Mouse (Mus musculus) midbrain, postnatal 0 days (tissue): Measurements from ENCODE around the gene Hist1h2ab. TPM values are rescaled to one million over a fixed set of nuclear protein-coding genes. Genes with fewer than 3 reads are reported as not detected.
"Not testable (repeated sequence)": the region's sequence is repeated elsewhere in the genome, so short reads cannot be mapped to it uniquely, and the experiment has no call there.

Experiments
- ATAC-seq: fragments of 200-750 bp; cut with Nextera tagmentation; 2 replicates; pipeline ENCODE4 v1.8.0; 2017; ENCODE audit warnings: moderate number of reproducible peaks, mild to moderate bottlenecking, moderate TSS enrichment, moderate library complexity; ENCODE audit not compliant: low FRiP score
- DNase-seq: peaks from one replicate; pipeline ENCODE4 v3.0.0-alpha.2; 2015; ENCODE audit warnings: low spot score
- H3K27ac ChIP-seq: fragments of 300-500 bp; sonication (generic); 2 replicates; pipeline ENCODE4 v1.5.1; 2014; ENCODE audit warnings: low read depth, mild to moderate bottlenecking, low read length, mixed read lengths
- H3K27me3 ChIP-seq: fragments of 300-500 bp; sonication (generic); 2 replicates; pipeline ENCODE4 v1.6.1; 2014; ENCODE audit warnings: low read length, control low read depth, mixed read lengths; ENCODE audit not compliant: insufficient read depth
- H3K36me3 ChIP-seq: fragments of 300-500 bp; sonication (generic); 2 replicates; pipeline ENCODE4 v1.6.1; 2014; ENCODE audit warnings: low read length, control low read depth, mixed read lengths; ENCODE audit not compliant: insufficient read depth
- H3K4me1 ChIP-seq: fragments of 300-500 bp; sonication (generic); 2 replicates; pipeline ENCODE4 v1.6.1; 2014; ENCODE audit warnings: mild to moderate bottlenecking, control low read depth, antibody characterized with exemption, low read length, mixed read lengths; ENCODE audit not compliant: insufficient read depth
- H3K4me2 ChIP-seq: fragments of 300-500 bp; sonication (generic); 2 replicates; pipeline ENCODE4 v1.6.1; 2014; ENCODE audit warnings: low read depth, mild to moderate bottlenecking, low read length, mixed read lengths; ENCODE audit not compliant: poor library complexity, severe bottlenecking
- H3K4me3 ChIP-seq: fragments of 300-500 bp; sonication (generic); 2 replicates; pipeline ENCODE4 v1.5.1; 2014; ENCODE audit warnings: low read depth, mild to moderate bottlenecking, low read length, moderate library complexity
- H3K9ac ChIP-seq: fragments of 300-500 bp; sonication (generic); replicated peaks from 2 replicates; pipeline ENCODE4 v1.6.1; 2014; ENCODE audit warnings: mild to moderate bottlenecking, low read length, moderate library complexity, mixed read lengths; ENCODE audit not compliant: poor library complexity, severe bottlenecking
- H3K9me3 ChIP-seq: fragments of 300-500 bp; sonication (generic); 2 replicates; pipeline ENCODE4 v1.6.1; 2016; ENCODE audit warnings: low read length, control low read depth
- CTCF ChIP-seq: IDR thresholded peaks from 2 replicates; pipeline ENCODE4 v1.5.1; 2016; ENCODE audit warnings: antibody characterized with exemption, mild to moderate bottlenecking
- WGBS: fragments of 180-500 bp; shearing (Covaris S2); extraction: QIAGEN DNeasy Blood & Tissue Kit; methylation state at CpG from one replicate; pipeline ENCODE4 v1.1.7; 2014; 5-methylcytosine and 5-hydroxymethylcytosine counted together
- polyA plus RNA-seq: library from polyadenylated mRNA; unstranded; fragments of >200 nt; fragmentation: Nextera tagmentation; extraction: Ambion mirVana; gene quantifications from 2 replicates; pipeline ENCODE4 v1.2.1, GENCODE M21; 2015
- total RNA-seq: library from RNA; depleted of rRNA; stranded (reverse); fragments of >200 nt; gene quantifications from 2 replicates; pipeline ENCODE4 v1.2.3, GENCODE M21; 2014

The Hist1h2ab gene
- total and polyA plus RNA-seq, 2 experiments from 2014 or later, result 2.1 to 290 TPM

DNA sequence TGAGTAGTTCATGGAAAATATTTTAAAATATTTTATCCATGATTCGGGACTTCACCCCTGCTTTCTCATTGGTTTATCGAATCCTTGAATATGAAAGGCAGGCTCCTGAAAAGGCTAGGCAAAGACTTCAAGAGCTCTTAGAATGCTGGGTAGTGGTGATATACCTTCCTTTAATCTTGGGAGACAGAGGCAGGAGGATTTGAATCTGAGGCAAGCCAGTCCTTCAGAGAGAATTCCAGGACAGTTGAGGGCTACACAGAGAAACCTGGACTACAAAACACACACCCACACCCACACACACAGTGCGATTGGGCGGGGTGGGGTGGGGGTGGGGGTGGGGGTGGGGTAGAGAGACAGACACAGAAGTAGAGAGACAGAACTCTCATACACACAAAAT, 3.0 kb upstream of the Hist1h2ab start:
- no peak overlapping the region for H3K4me2 ChIP-seq

GRCm38 (mm10) chr13:23749563-23750121, 1.3 kb upstream of the Hist1h2ab start:
- 0 out of 2 replicates have a peak, but pooled peaks cover 3% of the 10 kb centered on the region for H3K4me1 ChIP-seq
- ATAC-seq (no peak), DNase-seq (no peak)
- H3K4me3 ChIP-seq, result no peak overlapping the region
- 90% methylated on average over 5 of the region's 5 CpGs for WGBS
- H3K27me3 ChIP-seq, result no peaks in the 10 kb centered on the region
- no peak overlapping the region for H3K9ac ChIP-seq
- no peak overlapping the region for H3K4me2 ChIP-seq
- no peaks in the 10 kb centered on the region for H3K36me3 ChIP-seq
- no peak for TF ChIP-seq CTCF
- no peaks in the 10 kb centered on the region for H3K9me3 ChIP-seq
- H3K27ac ChIP-seq, result no peak overlapping the region

More for the DNA sequence above, 3.0 kb upstream of the Hist1h2ab start:
- Histone ChIP-seq H3K9ac (no peak overlapping the region), H3K27ac (no peak overlapping the region), H3K36me3 (no peaks in the 10 kb centered on the region), H3K27me3 (no peaks in the 10 kb centered on the region), H3K9me3 (no peaks in the 10 kb centered on the region), H3K4me3 (no peak overlapping the region), H3K4me1 (0 out of 2 replicates have a peak, but pooled peaks cover 3% of the 10 kb centered on the region)
- TF ChIP-seq CTCF, result no peak
- no peak for DNase-seq
- WGBS, result 2% methylated on average over 4 of the region's 4 CpGs
- ATAC-seq, result no peak

GRCm38 (mm10) chr13:23751478-23751956, 591 bp downstream of the Hist1h2ab start:
- Histone ChIP-seq H3K36me3 (no peaks in the 10 kb centered on the region), H3K9me3 (no peaks in the 10 kb centered on the region), H3K4me2 (peak overlapping the region; percentile 68), H3K4me3 (peak overlapping the region; percentile 41), H3K27ac (peak overlapping the region; percentile 47; the same call in 1 of the 2 replicates), H3K4me1 (no peaks in the 10 kb centered on the region), H3K9ac (no peak overlapping the region), H3K27me3 (no peaks in the 10 kb centered on the region)
- ATAC-seq (no peak), DNase-seq (no peak)
- under 1% methylated on average over 11 of the region's 11 CpGs for WGBS
- no peak for TF ChIP-seq CTCF

DNA sequence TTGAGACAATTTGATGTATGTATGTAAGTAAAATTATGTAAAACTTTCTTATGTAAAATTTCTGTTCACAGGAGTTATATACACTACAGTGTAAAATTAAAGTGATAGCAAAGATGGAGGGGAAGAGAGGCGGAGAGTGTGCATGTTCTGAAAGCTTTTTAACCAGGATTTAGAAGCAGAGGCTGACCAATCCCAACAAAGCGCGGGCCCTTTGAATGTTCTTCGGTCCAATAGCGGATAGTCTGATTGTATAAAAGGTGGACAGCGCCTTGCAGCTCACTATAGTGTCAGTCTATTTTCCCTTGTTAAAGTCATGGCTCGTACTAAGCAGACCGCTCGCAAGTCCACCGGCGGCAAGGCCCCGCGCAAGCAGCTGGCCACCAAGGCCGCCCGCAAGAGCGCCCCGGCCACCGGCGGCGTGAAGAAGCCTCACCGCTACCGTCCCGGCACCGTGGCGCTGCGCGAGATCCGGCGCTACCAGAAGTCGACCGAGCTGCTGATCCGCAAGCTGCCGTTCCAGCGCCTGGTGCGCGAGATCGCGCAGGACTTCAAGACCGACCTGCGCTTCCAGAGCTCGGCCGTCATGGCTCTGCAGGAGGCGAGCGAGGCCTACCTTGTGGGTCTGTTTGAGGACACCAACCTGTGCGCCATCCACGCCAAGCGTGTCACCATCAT, 1.3 kb downstream of the Hist1h2ab start, which contains the start of gene Hist1h3b:
Gene Hist1h3b, plus strand, starts transcription at position 201 of the 675 bp plus-strand sequence.
- peak within 1 kb of the TSS; percentile 41 for H3K4me3 ChIP-seq
- ATAC-seq (peak; percentile 75), DNase-seq (peak; percentile 97)
- peak within 1 kb of the TSS; percentile 83 for H3K27ac ChIP-seq
- not testable (repeated sequence) for H3K4me1 ChIP-seq, H3K9me3 ChIP-seq, H3K27me3 ChIP-seq, H3K36me3 ChIP-seq
- H3K9ac ChIP-seq, result 0 out of 2 replicates have a peak within 1 kb of the TSS, but pooled peaks have one; percentile 36
- peak within 1 kb of the TSS; percentile 68 for H3K4me2 ChIP-seq
- WGBS, result 1% methylated on average over 14 of the region's 47 CpGs

GRCm38 (mm10) chr13:23752742-23753172, 1.8 kb downstream of the Hist1h2ab start:
- Histone ChIP-seq H3K9me3 (no peaks in the 10 kb centered on the region), H3K9ac (no peak overlapping the region), H3K27ac (no peak overlapping the region), H3K36me3 (no peaks in the 10 kb centered on the region), H3K4me2 (peak overlapping the region; percentile 36; the same call in 1 of the 2 replicates), H3K27me3 (no peaks in the 10 kb centered on the region), H3K4me3 (no peak overlapping the region), H3K4me1 (peaks cover 4% of the 10 kb centered on the region; the same call in 1 of the 2 replicates)
- DNase-seq (no peak), ATAC-seq (no peak)
- WGBS, result 2% methylated on average over 6 of the region's 6 CpGs
- TF ChIP-seq CTCF, result no peak
